Mouse (Mus musculus) monocyte, adult 5-6 weeks (primary cell): ENCODE results near the gene Gaa. TPM values are rescaled to one million over a fixed set of nuclear protein-coding genes. Genes with fewer than 3 reads are reported as not detected.
"Not testable (repeated sequence)": the region's sequence is repeated elsewhere in the genome, so short reads cannot be mapped to it uniquely, and the experiment has no call there.

Experiments used
- ATAC-seq: fragments of 153-309, 156-312 bp; replicated peaks from 2 replicates; pipeline ENCODE4 v1.8.0; 2017; ENCODE audit warnings: mild to moderate bottlenecking; ENCODE audit not compliant: low TSS enrichment, insufficient number of reproducible peaks, severe bottlenecking, poor library complexity, low FRiP score
- total RNA-seq: library from RNA; stranded (forward); fragments of 200-1000, 200-491, 200-594 nt; gene quantifications from 3 replicates; pipeline ENCODE4 v1.2.3, GENCODE M21; 2017

The Gaa gene
- 8.7 to 20.4 TPM (median 12.8 TPM) in 3 replicates for total RNA-seq

- ATAC-seq, result peak; percentile 95
Measured at GRCm38 (mm10) chr11:119267768-119268556, at the start of gene Gaa. TSS of gene Gaa (plus strand) at chr11:119267887.

- ATAC-seq, result no peak
Measured at GRCm38 (mm10) chr11:119219816-119220465, 47.7 kb upstream of the Gaa start.

- ATAC-seq, result no peak
Measured at GRCm38 (mm10) chr11:119221812-119222510, 45.7 kb upstream of the Gaa start.

GRCm38 (mm10) chr11:119223124-119223890 lies 44.4 kb upstream of the Gaa start:
- no peak for ATAC-seq

GRCm38 (mm10) chr11:119224926-119225325 lies 42.8 kb upstream of the Gaa start:
- ATAC-seq, result no peak

GRCm38 (mm10) chr11:119225634-119226033 lies 42.1 kb upstream of the Gaa start:
- no peak for ATAC-seq

- no peak for ATAC-seq
Measured at GRCm38 (mm10) chr11:119227591-119227990, 40.1 kb upstream of the Gaa start.

- peak; percentile 41 for ATAC-seq
Measured at GRCm38 (mm10) chr11:119228091-119228781, 39.5 kb upstream of the Gaa start, which contains the start of the genes Tbc1d16 and Ccdc40. TSS of gene Tbc1d16 (minus strand) at chr11:119228499. TSS of gene Ccdc40 (plus strand) at chr11:119228572.

- peak; percentile 85 for ATAC-seq
Measured at GRCm38 (mm10) chr11:119228846-119229626, 38.7 kb upstream of the Gaa start.

GRCm38 (mm10) chr11:119234770-119235169 lies 32.9 kb upstream of the Gaa start:
- ATAC-seq, result no peak

- 0 out of 2 replicates have a peak, but pooled peaks have one; percentile 45 for ATAC-seq
Measured at GRCm38 (mm10) chr11:119235596-119235995, 32.1 kb upstream of the Gaa start.

GRCm38 (mm10) chr11:119236354-119236753 lies 31.3 kb upstream of the Gaa start:
- ATAC-seq, result no peak

- ATAC-seq, result no peak
Measured at GRCm38 (mm10) chr11:119237007-119237406, 30.7 kb upstream of the Gaa start.

- peak; percentile 66 for ATAC-seq
Measured at GRCm38 (mm10) chr11:119237568-119238304, 30.0 kb upstream of the Gaa start.

- ATAC-seq, result peak; percentile 55
Measured at GRCm38 (mm10) chr11:119238305-119238721, 29.4 kb upstream of the Gaa start.

- ATAC-seq, result no peak
Measured at GRCm38 (mm10) chr11:119239480-119239879, 28.2 kb upstream of the Gaa start.

GRCm38 (mm10) chr11:119245543-119245942 lies 22.1 kb upstream of the Gaa start:
- ATAC-seq, result not testable (repeated sequence)
